24 mouse cellular contexts compared by ENCODE assay signal in the genomic region with DNA sequence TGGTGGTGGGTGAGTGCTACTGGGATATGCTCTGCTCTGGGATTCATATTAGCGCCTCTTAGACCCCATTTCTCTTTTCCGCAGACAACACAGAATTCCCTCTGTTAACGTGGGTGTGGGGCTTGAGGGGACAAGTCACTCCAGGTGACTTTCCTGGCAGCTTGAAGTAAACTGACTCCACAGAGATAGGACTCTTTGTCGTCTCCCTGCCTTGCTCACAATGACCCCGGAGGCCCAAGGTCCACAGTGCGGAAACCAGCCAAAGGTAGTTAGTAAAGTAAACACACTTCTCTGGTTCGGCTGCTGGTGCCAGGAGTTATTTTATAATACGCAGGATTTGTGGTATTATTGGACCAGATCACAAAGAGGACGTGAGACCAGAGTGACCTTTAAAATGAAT. TPM values are rescaled to one million over a fixed set of nuclear protein-coding genes. Genes with fewer than 3 reads are reported as not detected.
A peak's percentile ranks its signal among the peaks of the same experiment; 100 is the strongest.
DNase-seq lines count a peak whose midpoint lies in the region; ATAC-seq and TF ChIP-seq lines count a peak whose summit lies in the region.
"Had no signal": no experiment of that assay in that cellular context is flagged by ENCODE, and none has a peak within 500 bp of the region (broad histone marks: within the 10 kb centered on the region; RNA-seq: fewer than 3 reads in every experiment).

No protein-coding gene starts in this region.

- no peak overlapping the region for H3K9ac ChIP-seq in heart, adult 2 months (ENCODE audit: low read depth, low read length)
- no peak overlapping the region for H3K9ac ChIP-seq in liver, adult 2 months (ENCODE audit: low read depth, low read length)
- no peak overlapping the region for H3K9ac ChIP-seq in liver, embryonic 12.5 days
- H3K9ac ChIP-seq: embryonic facial prominence, embryonic 13.5 days; forebrain, embryonic 12.5 days; forebrain, embryonic 15.5 days; hindbrain, embryonic 12.5 days; hindbrain, embryonic 15.5 days had no signal

- no peak overlapping the region for H3K4me2 ChIP-seq in liver, embryonic 12.5 days
- H3K4me2 ChIP-seq: embryonic facial prominence, embryonic 13.5 days; forebrain, embryonic 12.5 days; forebrain, embryonic 15.5 days; heart, embryonic 11.5 days; hindbrain, embryonic 12.5 days; hindbrain, embryonic 15.5 days had no signal

- H3K9me3 ChIP-seq in liver, embryonic 12.5 days (replicated peaks) = no peaks in the 10 kb centered on the region
- H3K9me3 ChIP-seq: embryonic facial prominence, embryonic 10.5 days; embryonic facial prominence, embryonic 13.5 days; forebrain, embryonic 12.5 days; forebrain, embryonic 15.5 days; hindbrain, embryonic 12.5 days; hindbrain, embryonic 15.5 days had no signal

- no peak for TF ChIP-seq EP300 in heart, adult 2 months (IDR thresholded peaks at IDR 0.05; ENCODE audit: insufficient read depth, low read depth, low read length)

- 71% methylated on average over 9 of the region's 9 CpGs for WGBS in heart, adult 2 months
- 24% methylated on average over 9 of the region's 9 CpGs for WGBS in liver, adult 2 months
- 69% methylated on average over 9 of the region's 9 CpGs for WGBS in liver, embryonic 12.5 days (ENCODE audit: insufficient replicate concordance)

- no peak for ATAC-seq in liver, embryonic 12.5 days
- ATAC-seq: activated CD4-positive, CD25-positive, alpha-beta regulatory T cell, adult 4 months; forebrain, embryonic 15.5 days had no signal

- H3K4me1 ChIP-seq in heart, adult 2 months (ENCODE audit: control insufficient read depth, insufficient read depth, low read length) = no peaks in the 10 kb centered on the region
- H3K4me1 ChIP-seq in liver, adult 2 months (ENCODE audit: control insufficient read depth, insufficient read depth, low read length) = peaks cover 14% of the 10 kb centered on the region
- H3K4me1 ChIP-seq in liver, embryonic 12.5 days = peaks cover 38% of the 10 kb centered on the region
- H3K4me1 ChIP-seq: forebrain, embryonic 12.5 days; forebrain, embryonic 15.5 days; hindbrain, embryonic 12.5 days; hindbrain, embryonic 15.5 days had no signal

- peak; percentile 56 for DNase-seq in heart, adult 11 months
- DNase-seq in heart, adult 2 months = no peak
- DNase-seq in liver, adult 2 months (ENCODE audit: extremely low read depth, low read depth, low spot score) = peak; percentile 90
- peak; percentile 36 for DNase-seq in lung, postnatal 36 days
- no peak for DNase-seq in lung, postnatal 4 days
- DNase-seq in left cerebral cortex, postnatal 4 days = no peak
- no peak for DNase-seq in cerebellum, postnatal 10 days
- DNase-seq: adrenal gland, postnatal 10 days; adrenal gland, postnatal 36 days; cerebellum, adult 18-20 months; cerebellum, adult 9-10 months; cerebellum, postnatal 36 days; embryo, embryonic 11 days; gastrocnemius, postnatal 25 days had no signal

- no peaks in the 10 kb centered on the region for H3K36me3 ChIP-seq in heart, adult 2 months (ENCODE audit: control insufficient read depth, insufficient read depth, low read length)
- no peaks in the 10 kb centered on the region for H3K36me3 ChIP-seq in liver, adult 2 months (ENCODE audit: control insufficient read depth, insufficient read depth, low read length)
- peaks cover 12% of the 10 kb centered on the region for H3K36me3 ChIP-seq in liver, embryonic 12.5 days
- H3K36me3 ChIP-seq: hindbrain, embryonic 12.5 days had no signal

- H3K4me3 ChIP-seq in heart, adult 2 months = no peak overlapping the region
- no peak overlapping the region for H3K4me3 ChIP-seq in liver, adult 2 months (ENCODE audit: insufficient read depth, low read depth, low read length)
- H3K4me3 ChIP-seq in liver, embryonic 12.5 days = no peak overlapping the region
- H3K4me3 ChIP-seq: embryonic facial prominence, embryonic 10.5 days; embryonic facial prominence, embryonic 13.5 days; erythroblast, embryonic 14.5 days; forebrain, embryonic 12.5 days; forebrain, embryonic 15.5 days; hindbrain, embryonic 12.5 days; hindbrain, embryonic 15.5 days had no signal

- no peak overlapping the region for H3K27ac ChIP-seq in heart, adult 2 months
- peak overlapping the region; percentile 80 for H3K27ac ChIP-seq in liver, adult 2 months (replicated peaks; ENCODE audit: insufficient read depth, low read depth, low read length)
- H3K27ac ChIP-seq in liver, embryonic 12.5 days = no peak overlapping the region; the same call in 1 of the 2 replicates
- H3K27ac ChIP-seq: embryonic facial prominence, embryonic 10.5 days; embryonic facial prominence, embryonic 13.5 days; forebrain, embryonic 12.5 days; forebrain, embryonic 15.5 days; hindbrain, embryonic 12.5 days; hindbrain, embryonic 15.5 days had no signal

- no peak for TF ChIP-seq POLR2A in heart, adult 2 months (IDR thresholded peaks at IDR 0.05; ENCODE audit: insufficient read depth, low read depth, low read length)
- no peak for TF ChIP-seq POLR2A in liver, adult 2 months (IDR thresholded peaks at IDR 0.05; ENCODE audit: extremely low read depth, insufficient read depth, low read length)

- TF ChIP-seq CTCF in heart, adult 2 months (IDR thresholded peaks at IDR 0.05) = no peak
- no peak for TF ChIP-seq CTCF in liver, adult 2 months (IDR thresholded peaks at IDR 0.05; ENCODE audit: low read depth, low read length)

- intact Hi-C loops in heart, adult 2 months (cut with DNase I) = no loop called here
- intact Hi-C loops in left cerebral cortex, postnatal 4 days (cut with DNase I) = no loop called here

- no peaks in the 10 kb centered on the region for H3K79me2 ChIP-seq in heart, adult 2 months (replicated peaks; ENCODE audit: control insufficient read depth, insufficient read depth, low read length)
- no peaks in the 10 kb centered on the region for H3K79me2 ChIP-seq in liver, adult 2 months (ENCODE audit: control insufficient read depth, insufficient read depth, low read length)

- H3K27me3 ChIP-seq in heart, adult 2 months (ENCODE audit: control insufficient read depth, insufficient read depth, low read length) = no peaks in the 10 kb centered on the region
- H3K27me3 ChIP-seq in liver, adult 2 months (ENCODE audit: control insufficient read depth, insufficient read depth, low read length) = no peaks in the 10 kb centered on the region
- no peaks in the 10 kb centered on the region for H3K27me3 ChIP-seq in liver, embryonic 12.5 days (replicated peaks)
- H3K27me3 ChIP-seq: embryonic facial prominence, embryonic 13.5 days; forebrain, embryonic 12.5 days; forebrain, embryonic 15.5 days; hindbrain, embryonic 12.5 days; hindbrain, embryonic 15.5 days had no signal

RNA-seq across cellular contexts. Expression of a gene that starts 23.3 kb away (rescaled TPM):
- total RNA-seq in heart, adult 2 months (2021) = under 1 TPM; 0.08 to 0.30 TPM
- 0.02 and 0.03 TPM in 2 replicates for polyA plus RNA-seq in heart, adult 2 months (2012; rRNA removed)
- total RNA-seq in liver, adult 2 months (2014; rRNA removed) = 0.07 and 0.09 TPM in 2 replicates
- 0.02 TPM in 1 of 2 replicates, not detected in the other for polyA plus RNA-seq in liver, adult 2 months (2012; rRNA removed)
- polyA plus RNA-seq in liver, embryonic 12.5 days (2016; fragmentation: Nextera tagmentation; extraction: Ambion mirVana) = 11.2 and 11.3 TPM in 2 replicates
- 1 to 10 TPM; 1.5 to 2.1 TPM for total RNA-seq in left cerebral cortex, postnatal 4 days (2021)

RNA-seq across cellular contexts. Expression of a gene that starts 27.7 kb away (rescaled TPM):
- total RNA-seq in heart, adult 2 months (2021) = 10 to 100 TPM; 11.8 to 14.1 TPM
- 4.2 and 7.0 TPM in 2 replicates for polyA plus RNA-seq in heart, adult 2 months (2012; rRNA removed)
- 4.2 and 6.0 TPM in 2 replicates for total RNA-seq in liver, adult 2 months (2014; rRNA removed)
- 1.7 and 2.2 TPM in 2 replicates for polyA plus RNA-seq in liver, adult 2 months (2012; rRNA removed)
- polyA plus RNA-seq in liver, embryonic 12.5 days (2016; fragmentation: Nextera tagmentation; extraction: Ambion mirVana) = 7.8 and 8.3 TPM in 2 replicates
- total RNA-seq in left cerebral cortex, postnatal 4 days (2021) = 10 to 100 TPM; 11.2 to 14.1 TPM

Comparison
In these comparisons a context has a peak if more than half of its experiments do, and no peak if none do; other contexts are left out.
1. DNase-seq: peak in heart, adult 11 months (single experiment), liver, adult 2 months (single experiment) and lung, postnatal 36 days (single experiment); none in heart, adult 2 months (0 of 2), lung, postnatal 4 days (0 of 2), left cerebral cortex, postnatal 4 days (single experiment) and cerebellum, postnatal 10 days (0 of 2).